Mouse (Mus musculus) embryonic facial prominence, embryonic 12.5 days (tissue): ENCODE measurements around the gene Olfr629. TPM values are rescaled to one million over a fixed set of nuclear protein-coding genes. Genes with fewer than 3 reads are reported as not detected.

Experiments used
- ATAC-seq: fragments of 200-750 bp; cut with Nextera tagmentation; 2 replicates; pipeline ENCODE4 v1.8.0; 2017; ENCODE audit not compliant: insufficient number of reproducible peaks, insufficient read depth, low FRiP score, low TSS enrichment
- H3K27ac ChIP-seq: fragments of 300-500 bp; sonication (generic); 2 replicates; pipeline ENCODE4 v1.5.1; 2016; ENCODE audit warnings: mild to moderate bottlenecking
- H3K27me3 ChIP-seq: fragments of 300-500 bp; sonication (generic); 2 replicates; pipeline ENCODE4 v1.6.1; 2016; ENCODE audit warnings: mild to moderate bottlenecking, moderate library complexity
- H3K36me3 ChIP-seq: fragments of 300-500 bp; sonication (generic); 2 replicates; pipeline ENCODE4 v1.6.1; 2016; ENCODE audit warnings: mild to moderate bottlenecking
- H3K4me1 ChIP-seq: fragments of 300-500 bp; sonication (generic); 2 replicates; pipeline ENCODE4 v1.6.1; 2016
- H3K4me2 ChIP-seq: fragments of 300-500 bp; sonication (generic); replicated peaks from 2 replicates; pipeline ENCODE4 v1.6.1; 2016; ENCODE audit warnings: mild to moderate bottlenecking, moderate library complexity
- H3K4me3 ChIP-seq: fragments of 300-500 bp; sonication (generic); 2 replicates; pipeline ENCODE4 v1.5.1; 2016; ENCODE audit warnings: mild to moderate bottlenecking
- H3K9ac ChIP-seq: fragments of 300-500 bp; sonication (generic); 2 replicates; pipeline ENCODE4 v1.6.1; 2016; ENCODE audit warnings: mild to moderate bottlenecking, moderate library complexity
- H3K9me3 ChIP-seq: fragments of 300-500 bp; sonication (generic); 2 replicates; pipeline ENCODE4 v1.6.1; 2016; ENCODE audit warnings: mild to moderate bottlenecking, moderate library complexity
- WGBS: fragments of 180-500 bp; shearing (Covaris S2); methylation state at CpG from one replicate; pipeline ENCODE4 v1.1.7; 2016; 5-methylcytosine and 5-hydroxymethylcytosine counted together
- polyA plus RNA-seq: library from polyadenylated mRNA; unstranded; fragments of >200 nt; fragmentation: Nextera tagmentation; extraction: Ambion mirVana; gene quantifications from 2 replicates; pipeline ENCODE4 v1.2.1, GENCODE M21; 2016

Olfr629 gene
- polyA plus RNA-seq, 1 experiment from 2014 or later: not detected

- WGBS: 26% methylated on average over 2 of the region's 2 CpGs
- no peak overlapping the region for H3K4me3 ChIP-seq
- no peaks in the 10 kb centered on the region for H3K36me3 ChIP-seq
- no peak overlapping the region for H3K27ac ChIP-seq
- no peak for ATAC-seq
- no peak overlapping the region for H3K4me2 ChIP-seq
- H3K9ac ChIP-seq: no peak overlapping the region
- H3K9me3 ChIP-seq: no peaks in the 10 kb centered on the region
- no peaks in the 10 kb centered on the region for H3K27me3 ChIP-seq
- H3K4me1 ChIP-seq: no peaks in the 10 kb centered on the region
These were observed 32.7 kb downstream of the Olfr629 start for GRCm38 (mm10) chr7:103712024-103712423.

DNA sequence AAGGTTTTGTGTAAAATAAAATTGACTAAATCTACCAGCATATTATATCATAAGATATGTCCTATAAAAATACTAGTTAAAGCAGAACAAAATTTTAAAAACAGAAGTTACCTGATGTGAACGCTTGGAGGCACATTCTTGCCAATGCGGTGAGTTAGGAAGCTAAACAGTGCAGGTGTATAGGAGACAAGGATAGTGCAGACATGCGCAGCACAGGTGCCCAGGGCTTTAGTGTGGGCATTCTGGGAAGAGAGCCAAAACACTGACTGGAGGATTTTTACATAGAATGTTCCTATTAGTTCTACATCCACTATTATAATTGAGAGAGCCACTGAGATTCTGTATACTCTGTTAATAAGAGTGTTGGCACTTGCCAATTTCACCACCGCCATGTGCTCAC lies 45.3 kb downstream of the Olfr629 start:
- Histone ChIP-seq H3K4me2 (no peak overlapping the region), H3K9me3 (no peaks in the 10 kb centered on the region), H3K4me1 (no peaks in the 10 kb centered on the region), H3K9ac (no peak overlapping the region), H3K4me3 (no peak overlapping the region), H3K36me3 (no peaks in the 10 kb centered on the region), H3K27me3 (no peaks in the 10 kb centered on the region), H3K27ac (no peak overlapping the region)
- WGBS: 93% methylated on average over 4 of the region's 4 CpGs
- ATAC-seq: no peak

Other genes with a start within 250 kb of the Olfr629 start
- not detected in 2 replicates for gene Olfr609, start 246.9 kb downstream of the Olfr629 start, polyA plus RNA-seq
- not detected in 2 replicates for gene Olfr610, start 232.8 kb downstream of the Olfr629 start, polyA plus RNA-seq
- gene Olfr611, start 224.1 kb downstream of the Olfr629 start, polyA plus RNA-seq: not detected in 2 replicates
- not detected in 2 replicates for gene Olfr612, start 202.2 kb downstream of the Olfr629 start, polyA plus RNA-seq
- gene Olfr613, start 196.9 kb downstream of the Olfr629 start, polyA plus RNA-seq: not detected in 2 replicates
- gene Olfr615, start 188.9 kb downstream of the Olfr629 start, polyA plus RNA-seq: not detected in 2 replicates
- gene Olfr616, start 175.8 kb downstream of the Olfr629 start, polyA plus RNA-seq: not detected in 2 replicates
- 0.15 TPM in 1 of 2 replicates, not detected in the other for gene Olfr617, start 171.9 kb downstream of the Olfr629 start, polyA plus RNA-seq
- gene Olfr618, start 154.8 kb downstream of the Olfr629 start, polyA plus RNA-seq: not detected in 2 replicates
- gene Olfr619, start 144.4 kb downstream of the Olfr629 start, polyA plus RNA-seq: not detected in 2 replicates
- gene Olfr620, start 132.4 kb downstream of the Olfr629 start, polyA plus RNA-seq: not detected in 2 replicates
- gene Olfr622, start 102.2 kb downstream of the Olfr629 start, polyA plus RNA-seq: not detected in 2 replicates
- gene Olfr623, start 81.2 kb downstream of the Olfr629 start, polyA plus RNA-seq: not detected in 2 replicates
- gene Olfr624, start 73.8 kb downstream of the Olfr629 start, polyA plus RNA-seq: 0.04 and 0.10 TPM in 2 replicates
- not detected in 2 replicates for gene Olfr625-ps1, start 62.2 kb downstream of the Olfr629 start, polyA plus RNA-seq
- gene Olfr243, start 30.3 kb downstream of the Olfr629 start, polyA plus RNA-seq: not detected in 2 replicates
- gene Olfr628, start 14.6 kb downstream of the Olfr629 start, polyA plus RNA-seq: not detected in 2 replicates
- not detected in 2 replicates for gene Olfr630, start 12.4 kb upstream of the Olfr629 start, polyA plus RNA-seq
- not detected in 2 replicates for gene Olfr69, start 26.7 kb upstream of the Olfr629 start, polyA plus RNA-seq
- not detected in 2 replicates for gene Olfr68, start 34.8 kb upstream of the Olfr629 start, polyA plus RNA-seq
- gene Olfr67, start 46.9 kb upstream of the Olfr629 start, polyA plus RNA-seq: not detected in 2 replicates
- 883 and 936 TPM in 2 replicates for gene Hbb-bt, start 69.1 kb upstream of the Olfr629 start, polyA plus RNA-seq
- 706 and 771 TPM in 2 replicates for gene Hbb-bs, start 83.2 kb upstream of the Olfr629 start, polyA plus RNA-seq
- 0.32 TPM in 1 of 2 replicates, not detected in the other for gene Hbb-bh2, start 95.6 kb upstream of the Olfr629 start, polyA plus RNA-seq
- gene Hbb-bh1, start 98.2 kb upstream of the Olfr629 start, polyA plus RNA-seq: 537 and 696 TPM in 2 replicates
- 8,998 and 9,810 TPM in 2 replicates for gene Hbb-y, start 108.3 kb upstream of the Olfr629 start, polyA plus RNA-seq
- not detected in 2 replicates for gene Olfr66, start 141.3 kb upstream of the Olfr629 start, polyA plus RNA-seq
- not detected in 2 replicates for gene Olfr64, start 149.5 kb upstream of the Olfr629 start, polyA plus RNA-seq
- gene Olfr65, start 158.5 kb upstream of the Olfr629 start, polyA plus RNA-seq: not detected in 2 replicates
- not detected in 2 replicates for gene Olfr631, start 183.9 kb upstream of the Olfr629 start, polyA plus RNA-seq
- 0.06 TPM in 1 of 2 replicates, not detected in the other for gene Olfr632, start 189.4 kb upstream of the Olfr629 start, polyA plus RNA-seq
- not detected in 2 replicates for gene Olfr633, start 199.5 kb upstream of the Olfr629 start, polyA plus RNA-seq
- not detected in 2 replicates for gene Olfr635, start 226.2 kb upstream of the Olfr629 start, polyA plus RNA-seq